Comparison of ENCODE assay signal across 8 mouse cellular contexts in the genomic region with DNA sequence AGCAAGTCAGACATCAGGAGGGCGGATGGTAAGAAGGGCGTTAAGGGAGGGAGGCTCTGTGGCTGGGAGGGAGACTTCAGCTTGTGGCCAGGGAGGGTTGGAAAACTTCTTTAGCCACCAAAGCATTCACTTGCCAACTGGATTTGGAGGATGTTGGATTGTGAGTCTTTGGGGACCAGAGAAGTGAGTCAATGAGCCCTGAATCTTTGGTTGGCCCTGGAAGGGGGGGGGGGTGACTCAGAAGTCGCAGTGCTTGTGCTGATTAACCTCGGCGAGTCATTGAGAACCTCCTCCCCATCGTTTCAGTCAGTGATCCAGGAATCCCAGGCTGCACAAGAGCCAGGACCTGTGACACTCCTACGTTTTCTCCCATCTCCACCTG. TPM values are rescaled to one million over a fixed set of nuclear protein-coding genes. Genes with fewer than 3 reads are reported as not detected.
DNase-seq lines count a peak whose midpoint lies in the region; ATAC-seq and TF ChIP-seq lines count a peak whose summit lies in the region.

No protein-coding gene starts in this region.

- no peak for TF ChIP-seq CTCF in testis, adult 2 months (IDR thresholded peaks at IDR 0.05; ENCODE audit: control insufficient read depth, insufficient read depth, insufficient replicate concordance, low read depth, low read length)
- TF ChIP-seq CTCF in olfactory bulb, adult 2 months (IDR thresholded peaks at IDR 0.05; ENCODE audit: insufficient read depth, low read depth, low read length): no peak

- no peaks in the 10 kb centered on the region for H3K36me3 ChIP-seq in testis, adult 2 months (ENCODE audit: control insufficient read depth, insufficient read depth, low read length)
- H3K36me3 ChIP-seq in forebrain, embryonic 11.5 days (ENCODE audit: control insufficient read depth, insufficient read depth, low read length): no peaks in the 10 kb centered on the region
- no peaks in the 10 kb centered on the region for H3K36me3 ChIP-seq in intestine, embryonic 14.5 days (ENCODE audit: control insufficient read depth, insufficient read depth, low read length)

- TF ChIP-seq POLR2A in testis, adult 2 months (IDR thresholded peaks at IDR 0.05; ENCODE audit: control insufficient read depth, low read depth, low read length): no peak
- no peak for TF ChIP-seq POLR2A in olfactory bulb, adult 2 months (IDR thresholded peaks at IDR 0.05; ENCODE audit: insufficient read depth, low read depth, low read length)

- H3K4me3 ChIP-seq in testis, adult 2 months (ENCODE audit: control insufficient read depth, low read depth, low read length): peak overlapping the region; percentile 71
- H3K4me3 ChIP-seq in forebrain, embryonic 11.5 days (ENCODE audit: low read depth, low read length): peak overlapping the region; percentile 84
- peak overlapping the region; percentile 71 for H3K4me3 ChIP-seq in intestine, embryonic 14.5 days (ENCODE audit: low read depth, low read length)
- H3K4me3 ChIP-seq in olfactory bulb, adult 2 months (ENCODE audit: insufficient read depth, low read depth, low read length): peak overlapping the region; percentile 63

- H3K27me3 ChIP-seq in testis, adult 2 months (ENCODE audit: control insufficient read depth, insufficient read depth, low read length): no peaks in the 10 kb centered on the region
- no peaks in the 10 kb centered on the region for H3K27me3 ChIP-seq in forebrain, embryonic 11.5 days (ENCODE audit: control insufficient read depth, insufficient read depth, low read length)
- H3K27me3 ChIP-seq in intestine, embryonic 14.5 days (replicated peaks; ENCODE audit: control insufficient read depth, insufficient read depth, low read length): 0 out of 2 replicates have a peak, but pooled peaks cover 7% of the 10 kb centered on the region

- no peaks in the 10 kb centered on the region for H3K9me3 ChIP-seq in forebrain, embryonic 11.5 days (ENCODE audit: control insufficient read depth, low read length)
- H3K9me3 ChIP-seq in intestine, embryonic 14.5 days (ENCODE audit: control insufficient read depth, low read length): no peaks in the 10 kb centered on the region

- peak overlapping the region; percentile 78 for H3K4me2 ChIP-seq in forebrain, embryonic 11.5 days (ENCODE audit: low read depth, low read length, severe bottlenecking)
- H3K4me2 ChIP-seq in intestine, embryonic 14.5 days (ENCODE audit: low read length): peak overlapping the region; percentile 78

- 4% methylated on average over 7 of the region's 7 CpGs for WGBS in forebrain, embryonic 11.5 days
- WGBS in intestine, embryonic 14.5 days: 8% methylated on average over 7 of the region's 7 CpGs
- WGBS in olfactory bulb, adult 2 months: 14% methylated on average over 7 of the region's 7 CpGs

- no peak for DNase-seq in testis, postnatal 14 days (ENCODE audit: low spot score)
- no peak for DNase-seq in forebrain, embryonic 11.5 days (ENCODE audit: low spot score)
- no peak for DNase-seq in intestine, embryonic 14.5 days (ENCODE audit: low spot score)
- no peak for DNase-seq in frontal cortex, postnatal 36 days (ENCODE audit: low spot score in 2 of 2)
- no peak for DNase-seq in spleen, adult 12 weeks (ENCODE audit: low spot score)
- DNase-seq in adipocyte (ENCODE audit: low spot score): no peak

- H3K27ac ChIP-seq in testis, adult 2 months (ENCODE audit: control insufficient read depth, insufficient read depth, low read depth, low read length): no peak overlapping the region
- no peak overlapping the region for H3K27ac ChIP-seq in forebrain, embryonic 11.5 days (ENCODE audit: low read depth, low read length)
- H3K27ac ChIP-seq in intestine, embryonic 14.5 days (ENCODE audit: low read depth): no peak overlapping the region
- H3K27ac ChIP-seq in olfactory bulb, adult 2 months (ENCODE audit: insufficient read depth, low read depth, low read length): no peak overlapping the region

- peaks cover 15% of the 10 kb centered on the region for H3K4me1 ChIP-seq in testis, adult 2 months (ENCODE audit: control insufficient read depth, insufficient read depth, low read length)
- 0 out of 2 replicates have a peak, but pooled peaks cover 5% of the 10 kb centered on the region for H3K4me1 ChIP-seq in forebrain, embryonic 11.5 days (replicated peaks; ENCODE audit: control insufficient read depth, insufficient read depth, low read length)
- peaks cover 9% of the 10 kb centered on the region for H3K4me1 ChIP-seq in intestine, embryonic 14.5 days (replicated peaks; ENCODE audit: control insufficient read depth, insufficient read depth, low read length)
- peaks cover 15% of the 10 kb centered on the region for H3K4me1 ChIP-seq in olfactory bulb, adult 2 months (ENCODE audit: control insufficient read depth, insufficient read depth, low read length)

- ATAC-seq in forebrain, embryonic 11.5 days (replicated peaks; ENCODE audit: low FRiP score): no peak
- ATAC-seq in intestine, embryonic 14.5 days (replicated peaks; ENCODE audit: low FRiP score, low TSS enrichment, low read depth): no peak

- peak overlapping the region; percentile 89; the same call in 1 of the 2 replicates for H3K9ac ChIP-seq in forebrain, embryonic 11.5 days (ENCODE audit: low read length)
- H3K9ac ChIP-seq in intestine, embryonic 14.5 days (ENCODE audit: low read length): no peak overlapping the region

RNA-seq across cellular contexts. Expression of a gene that starts 0.8 kb away (rescaled TPM):
- 0.79 and 1.0 TPM in 2 replicates for polyA plus RNA-seq in testis, adult 2 months (2012; rRNA removed)
- polyA plus RNA-seq in forebrain, embryonic 11.5 days (2014; fragmentation: Nextera tagmentation; extraction: Ambion mirVana): 4.6 TPM in 2 replicates
- 1.5 and 1.6 TPM in 2 replicates for polyA plus RNA-seq in intestine, embryonic 14.5 days (2014; fragmentation: Nextera tagmentation; extraction: Ambion mirVana)
- not detected in 2 replicates for polyA plus RNA-seq in olfactory bulb, adult 2 months (2012; ENCODE audit: insufficient read depth, insufficient read length, low replicate concordance, missing spikeins)
